Mouse (Mus musculus): ENCODE results near the gene Olfr60.

The Olfr60 gene

DNA sequence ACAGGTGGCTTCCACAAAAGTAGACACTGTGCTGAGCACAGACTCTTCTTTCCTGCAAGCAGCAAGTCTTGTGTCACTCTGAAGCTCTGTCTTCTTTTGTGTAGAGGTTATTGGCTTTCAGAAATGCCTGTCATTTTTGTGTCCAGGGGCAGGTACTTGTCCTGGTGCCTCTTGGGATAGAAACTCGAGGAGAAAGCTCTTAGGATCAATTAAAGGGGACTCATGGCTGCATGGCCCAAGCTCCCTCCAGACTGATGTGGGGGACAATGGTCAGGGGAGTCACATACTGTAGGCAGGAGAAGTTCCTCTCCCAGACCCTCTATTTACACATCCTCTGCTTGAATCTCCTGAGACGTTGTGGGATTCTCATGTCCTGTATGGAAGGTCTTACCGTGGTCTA, at the start of gene Olfr60:
TSS of gene Olfr60 (minus strand) at position 101 of the 400 bp plus-strand sequence.
- DNase-seq: no peak

DNA sequence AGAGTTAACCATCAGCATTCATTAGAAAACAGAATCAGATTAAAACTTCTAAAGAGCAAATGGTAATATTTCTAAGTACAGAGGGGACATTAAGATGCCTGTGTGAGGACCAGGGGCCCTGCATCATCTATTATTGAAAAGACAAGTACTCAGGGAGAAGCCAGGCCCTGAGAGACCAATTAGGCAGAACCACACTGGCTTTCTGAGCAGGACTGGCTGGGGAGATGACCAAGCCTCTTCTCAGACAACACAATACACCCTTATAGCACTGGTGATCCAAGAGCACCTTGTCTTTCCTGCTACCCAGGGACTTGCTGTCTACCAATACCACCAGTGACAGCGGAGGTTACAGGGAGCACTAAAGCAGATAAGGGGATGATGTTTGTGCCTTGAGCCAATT, 41.3 kb upstream of the Olfr60 start, which contains the start of gene Olfr531:
TSS of gene Olfr531 (minus strand) at position 101 of the 400 bp plus-strand sequence.
- no peak for DNase-seq

DNA sequence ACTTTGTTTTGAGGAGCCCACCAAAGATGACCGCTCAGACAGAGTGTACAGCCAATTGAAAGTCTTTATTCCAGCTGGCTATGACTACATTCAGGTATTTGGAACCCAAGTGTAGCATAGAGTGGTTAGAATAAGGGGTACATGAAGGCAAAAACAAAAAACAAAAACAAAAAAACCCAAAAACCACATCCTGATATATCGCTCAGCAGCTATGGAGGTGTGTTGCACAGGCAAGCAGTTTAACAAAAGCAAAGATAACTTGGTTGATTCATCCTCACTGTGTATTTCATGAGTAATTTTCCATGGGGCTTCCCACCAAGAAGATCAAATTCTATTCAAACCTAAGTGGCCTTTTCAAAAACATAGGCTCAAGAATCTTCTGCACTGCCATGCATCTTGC, 15.4 kb upstream of the Olfr60 start:
- no peak for DNase-seq

DNA sequence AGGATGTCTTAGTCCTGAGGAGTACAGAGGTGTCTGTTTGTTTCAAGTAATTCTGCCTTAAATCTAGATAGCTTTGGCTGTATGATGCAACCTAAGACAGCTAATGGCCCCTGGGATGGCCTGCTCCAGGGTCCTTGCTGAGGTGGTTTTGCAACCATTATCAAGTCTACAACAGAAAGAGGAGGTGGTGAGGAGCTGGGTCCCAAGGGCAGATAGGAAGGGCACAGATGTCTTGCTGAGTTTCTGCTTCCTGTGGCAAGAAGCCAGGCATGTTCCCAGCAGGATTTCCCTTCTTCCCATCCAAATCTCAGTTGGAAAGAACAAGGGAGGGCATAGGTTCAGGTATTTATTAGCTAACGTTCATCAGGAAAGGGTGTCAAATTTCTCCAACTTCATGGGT, 14.8 kb upstream of the Olfr60 start, which contains the start of gene Olfr530:
TSS of gene Olfr530 (minus strand) at position 101 of the 400 bp plus-strand sequence.
- DNase-seq: no peak

DNA sequence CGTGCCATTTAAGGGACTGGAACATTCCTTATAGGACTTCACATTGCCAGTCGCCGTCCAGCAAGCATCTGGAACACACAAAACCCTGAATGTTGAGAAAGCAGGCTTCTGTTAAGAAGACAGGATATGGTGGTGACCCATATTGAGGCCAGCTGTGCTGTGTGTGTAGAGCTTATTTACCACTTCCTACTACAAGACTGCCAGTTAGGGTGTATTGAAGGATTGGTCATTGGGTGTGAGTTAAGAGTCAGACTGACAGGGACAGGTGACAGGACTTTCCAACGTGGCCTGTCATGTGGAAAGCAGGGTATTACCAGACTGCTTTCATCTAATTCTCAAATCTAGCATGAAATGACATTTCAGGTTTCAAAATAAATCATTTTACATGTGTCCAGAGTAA, 12.8 kb upstream of the Olfr60 start:
- DNase-seq: no peak

GRCm38 (mm10) chr7:140333717-140334116, 27.8 kb downstream of the Olfr60 start, which contains the start of gene Olfr527:
TSS of gene Olfr527 (plus strand) at chr7:140334017.
- no peak for DNase-seq

- no peak for DNase-seq
Observed at GRCm38 (mm10) chr7:140329766-140330304, 31.6 kb downstream of the Olfr60 start.

GRCm38 (mm10) chr7:140321135-140321534, 40.3 kb downstream of the Olfr60 start:
- DNase-seq: no peak

DNA sequence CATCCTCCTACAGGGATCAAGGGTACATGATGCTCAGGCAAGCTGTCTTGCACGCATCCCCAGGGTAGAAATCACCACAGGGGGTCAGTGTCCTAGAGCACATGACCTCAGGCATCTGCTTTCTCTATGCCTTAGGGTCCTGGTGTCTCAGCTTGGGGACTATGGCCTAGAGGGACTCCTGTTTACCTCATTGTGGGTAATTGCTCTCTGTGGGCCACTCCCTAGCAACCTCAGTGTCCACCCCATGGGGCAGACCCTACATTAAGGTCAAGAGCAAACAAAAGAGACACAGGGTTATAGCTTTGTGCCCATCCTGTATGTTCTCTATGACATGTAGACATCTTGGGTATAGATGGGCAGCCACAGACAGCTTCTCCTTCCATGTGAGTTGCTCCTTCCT, 40.9 kb downstream of the Olfr60 start, which contains the start of gene Olfr525:
TSS of gene Olfr525 (plus strand) at position 301 of the 400 bp plus-strand sequence.
- no peak for DNase-seq

GRCm38 (mm10) chr7:140319861-140320385, 41.5 kb downstream of the Olfr60 start:
- no peak for DNase-seq

GRCm38 (mm10) chr7:140299416-140299815, 62.1 kb downstream of the Olfr60 start:
- DNase-seq: no peak

- DNase-seq: no peak
Observed at GRCm38 (mm10) chr7:140296876-140297275, 64.6 kb downstream of the Olfr60 start.

- no peak for DNase-seq
Observed at GRCm38 (mm10) chr7:140295746-140296145, 65.7 kb downstream of the Olfr60 start.
